Mouse (Mus musculus) gastrocnemius, adult 2 months (tissue): ENCODE measurements around the gene Gm49661. TPM values are rescaled to one million over a fixed set of nuclear protein-coding genes. Genes with fewer than 3 reads are reported as not detected.

ENCODE experiments used
- DNase-seq: peaks from one replicate; pipeline ENCODE4 v3.0.0; 2022
- H3K27ac ChIP-seq: fragments of 200-600 bp; 2 replicates; pipeline ENCODE4 v1.8.1; 2022; ENCODE audit warnings: mild to moderate bottlenecking
- H3K4me3 ChIP-seq: fragments of 200-600 bp; 2 replicates; pipeline ENCODE4 v1.8.1; 2022; ENCODE audit warnings: mild to moderate bottlenecking, moderate library complexity
- CTCF ChIP-seq: fragments of 200-600 bp; IDR thresholded peaks from 2 replicates; pipeline ENCODE4 v1.8.1; 2022; ENCODE audit warnings: antibody characterized with exemption, mild to moderate bottlenecking, moderate library complexity
- intact Hi-C: fragments of 180-260 bp; cut with DNase I; formaldehyde crosslinking; loops from one replicate; pipeline ENCODE4 v1.15.1; 2025
- total RNA-seq, 2 experiments: library from RNA; stranded (reverse); gene quantifications; 2 replicates each; pipeline ENCODE4 v1.2.3; 2021

Gene Gm49661
- total RNA-seq, 2 experiments from 2014 or later, result not detected

DNA sequence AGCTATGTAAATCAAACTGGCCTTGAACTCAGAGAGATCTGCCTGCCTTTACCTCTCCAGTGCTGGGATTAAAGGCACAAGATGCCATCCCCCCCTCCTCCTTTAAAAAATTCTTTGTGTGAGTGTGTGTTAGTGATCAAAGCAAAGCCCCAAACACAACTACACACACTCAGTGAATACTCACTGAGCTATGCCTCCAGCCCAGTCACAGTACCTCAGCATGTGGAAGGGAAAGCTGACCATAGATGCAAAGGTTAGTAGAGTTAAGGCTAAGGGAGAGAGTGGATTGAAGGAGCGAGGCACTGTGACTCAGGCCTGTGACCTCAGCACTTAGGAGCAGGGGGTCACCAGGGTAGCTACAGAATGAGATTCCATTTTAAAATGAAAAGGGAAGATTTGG, 3.8 kb upstream of the Gm49661 start:
- peak overlapping the region; percentile 70 for H3K27ac ChIP-seq

DNA sequence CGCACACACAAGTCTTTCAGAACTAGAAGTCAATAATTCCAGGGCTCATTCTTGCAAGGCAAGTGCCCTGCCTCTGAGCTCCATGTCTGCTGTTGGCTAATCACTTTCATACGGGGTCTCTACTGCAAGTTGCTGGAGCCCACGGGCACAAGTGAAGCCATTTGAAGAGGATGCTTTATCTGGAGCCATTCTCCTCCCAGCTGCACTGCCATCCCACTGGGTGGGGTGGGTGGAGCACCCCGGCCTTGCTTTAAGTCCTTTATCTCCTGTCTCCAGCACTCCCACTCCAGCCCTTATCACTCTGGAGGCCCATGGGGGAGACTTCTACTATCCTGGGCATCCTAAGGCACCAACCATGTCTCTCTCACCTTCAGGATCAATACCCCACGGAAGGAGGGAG, 1.7 kb upstream of the Gm49661 start:
- H3K27ac ChIP-seq, result no peak overlapping the region
- intact Hi-C loops, result loop anchor here (10.0 kb wide), 1 partner anchor 306 kb away; the partner anchor contains the start of gene Ier2
- DNase-seq, result no peak
- H3K4me3 ChIP-seq, result peak overlapping the region; percentile 81
- TF ChIP-seq CTCF, result no peak

More for the DNA sequence above, 3.8 kb upstream of the Gm49661 start:
- no peak for TF ChIP-seq CTCF
- H3K4me3 ChIP-seq, result no peak overlapping the region
- intact Hi-C loops, result loop anchor here (10.0 kb wide), 1 partner anchor 308 kb away; the partner anchor contains the start of gene Ier2
- DNase-seq, result no peak

DNA sequence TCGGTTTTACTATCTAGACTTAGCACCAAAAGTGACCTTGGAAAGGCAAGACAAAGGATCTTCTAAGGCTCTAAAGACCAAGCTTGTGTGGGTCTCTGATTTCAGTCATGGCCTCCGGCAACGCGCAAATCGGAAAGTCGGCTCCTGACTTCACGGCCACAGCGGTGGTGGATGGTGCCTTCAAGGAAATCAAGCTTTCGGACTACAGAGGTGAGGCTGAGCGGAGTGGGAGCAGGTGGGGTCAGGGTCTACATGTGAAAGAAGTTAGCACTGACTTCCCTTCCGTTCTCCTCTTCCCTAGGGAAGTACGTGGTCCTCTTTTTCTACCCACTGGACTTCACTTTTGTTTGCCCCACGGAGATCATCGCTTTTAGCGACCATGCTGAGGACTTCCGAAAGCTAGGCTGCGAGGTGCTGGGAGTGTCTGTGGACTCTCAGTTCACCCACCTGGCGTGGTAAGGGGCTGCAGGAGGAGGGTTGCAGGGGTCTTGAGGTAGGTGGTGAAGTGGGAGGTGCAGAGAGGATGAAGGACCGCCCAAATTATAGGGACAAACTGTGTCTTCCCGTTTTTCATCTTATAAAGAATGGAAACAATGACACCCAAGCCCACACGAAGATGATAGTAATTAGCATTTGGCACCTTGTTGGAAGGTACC, 1.0 kb upstream of the Gm49661 start:
- Histone ChIP-seq H3K4me3 (peak overlapping the region; percentile 81), H3K27ac (peak overlapping the region; percentile 94)
- intact Hi-C loops, result loop anchor here (10.0 kb wide), 1 partner anchor 305 kb away; the partner anchor contains the start of gene Ier2
- peak; percentile 30 for DNase-seq
- no peak for TF ChIP-seq CTCF

GRCm38 (mm10) chr8:84968650-84969049, 583 bp downstream of the Gm49661 start:
- no peak for TF ChIP-seq CTCF
- intact Hi-C loops, result loop anchor here (5.0 kb wide), 1 partner anchor 59 kb away; the partner anchor contains the start of genes Asna1 and Trir
- Histone ChIP-seq H3K4me3 (peak overlapping the region; percentile 81), H3K27ac (peak overlapping the region; percentile 94)
- no peak for DNase-seq

DNA sequence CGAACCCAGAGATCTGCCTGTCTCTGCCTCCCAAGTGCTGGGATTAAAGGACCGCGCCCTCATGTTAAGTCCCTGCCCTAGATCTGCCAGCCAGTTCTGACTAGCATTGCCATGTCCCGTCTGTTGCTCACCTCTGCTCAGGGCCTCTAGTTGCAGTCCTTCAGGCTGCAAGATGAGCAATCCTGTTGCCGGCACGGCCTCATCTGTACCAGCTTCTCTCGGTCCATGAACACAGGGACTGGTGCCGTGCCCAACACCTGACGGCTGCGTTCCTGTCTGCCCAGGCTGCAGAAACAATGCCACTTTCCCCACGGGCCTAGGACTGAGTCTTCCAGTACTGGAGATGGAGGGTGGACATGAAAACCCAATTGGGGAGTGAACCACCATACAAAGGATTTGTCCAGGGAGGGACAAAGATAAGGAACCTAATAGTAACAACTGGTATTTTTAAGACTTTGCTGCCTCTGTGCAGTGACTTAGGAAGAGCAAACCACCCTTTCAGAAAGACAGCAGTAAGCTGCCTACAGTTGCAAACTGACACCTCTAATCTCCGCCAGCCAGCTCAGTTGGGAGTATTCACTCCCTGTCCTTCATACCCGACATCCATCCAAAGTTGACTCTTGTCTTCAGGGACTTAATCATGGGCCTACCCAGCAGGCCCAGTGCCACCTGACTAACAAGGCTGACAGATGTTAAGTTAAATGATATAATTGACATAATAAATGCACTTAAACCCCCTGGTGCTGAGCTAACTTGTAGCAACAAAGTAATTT, 1.5 kb downstream of the Gm49661 start:
- intact Hi-C loops, result loop anchor here (5.0 kb wide), 1 partner anchor 60 kb away; the partner anchor contains the start of genes Asna1 and Trir
- Histone ChIP-seq H3K4me3 (no peak overlapping the region), H3K27ac (0 out of 2 replicates have a peak overlapping the region, but pooled peaks have one; percentile 16)
- TF ChIP-seq CTCF, result no peak
- peak; percentile 25 for DNase-seq

- no peak for DNase-seq
- Histone ChIP-seq H3K4me3 (no peak overlapping the region), H3K27ac (peak overlapping the region; percentile 81)
- intact Hi-C loops, result loop anchor here (5.0 kb wide), 1 partner anchor 61 kb away; the partner anchor contains the start of genes Asna1 and Trir
- no peak for TF ChIP-seq CTCF
These were observed 2.6 kb downstream of the Gm49661 start for GRCm38 (mm10) chr8:84966603-84967002.

DNA sequence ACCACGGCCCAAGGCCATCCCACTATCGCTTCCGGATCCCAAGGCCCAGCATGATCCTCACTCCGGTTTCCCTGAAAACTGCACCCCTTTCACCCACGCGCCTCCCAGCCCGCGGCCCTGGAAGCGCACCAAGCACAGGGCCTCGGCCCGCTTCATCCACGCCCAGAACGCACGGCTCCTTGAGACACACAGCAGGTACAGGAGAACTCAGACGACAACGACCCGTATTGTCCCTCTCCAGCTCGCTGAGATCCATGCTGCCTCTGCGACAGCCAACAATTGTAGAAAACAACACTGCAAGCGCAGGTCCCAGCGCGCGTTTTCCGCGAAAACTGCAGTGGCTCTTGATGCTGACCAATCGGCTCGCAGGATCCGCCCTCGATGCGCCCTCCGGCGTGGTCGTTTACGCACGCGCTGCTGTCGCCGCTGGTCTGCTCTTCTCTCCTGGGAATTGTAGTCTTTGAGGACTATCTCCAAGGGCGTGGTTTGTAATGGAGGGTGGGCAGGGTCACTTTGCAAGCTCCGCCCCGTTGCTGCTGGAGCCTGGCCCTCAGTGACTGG, 3.4 kb downstream of the Gm49661 start:
- H3K4me3 ChIP-seq, result peak overlapping the region; percentile 90
- intact Hi-C loops, result loop anchor here (5.0 kb wide), 1 partner anchor 61 kb away; the partner anchor contains the start of genes Asna1 and Trir
- TF ChIP-seq CTCF, result no peak
- peak overlapping the region; percentile 81 for H3K27ac ChIP-seq
- DNase-seq, result peak; percentile 95

- H3K4me3 ChIP-seq, result no peak overlapping the region
- no peak for DNase-seq
These were observed 5.3 kb downstream of the Gm49661 start for GRCm38 (mm10) chr8:84963952-84964351.

GRCm38 (mm10) chr8:84959811-84960210, 9.4 kb downstream of the Gm49661 start:
- Histone ChIP-seq H3K27ac (no peak overlapping the region), H3K4me3 (no peak overlapping the region)
- intact Hi-C loops, result no loop called here
- DNase-seq, result peak; percentile 29
- TF ChIP-seq CTCF, result no peak

More at GRCm38 (mm10) chr8:84963952-84964351, 5.3 kb downstream of the Gm49661 start:
- no peak for TF ChIP-seq CTCF
- intact Hi-C loops, result no loop called here
- no peak overlapping the region for H3K27ac ChIP-seq

DNA sequence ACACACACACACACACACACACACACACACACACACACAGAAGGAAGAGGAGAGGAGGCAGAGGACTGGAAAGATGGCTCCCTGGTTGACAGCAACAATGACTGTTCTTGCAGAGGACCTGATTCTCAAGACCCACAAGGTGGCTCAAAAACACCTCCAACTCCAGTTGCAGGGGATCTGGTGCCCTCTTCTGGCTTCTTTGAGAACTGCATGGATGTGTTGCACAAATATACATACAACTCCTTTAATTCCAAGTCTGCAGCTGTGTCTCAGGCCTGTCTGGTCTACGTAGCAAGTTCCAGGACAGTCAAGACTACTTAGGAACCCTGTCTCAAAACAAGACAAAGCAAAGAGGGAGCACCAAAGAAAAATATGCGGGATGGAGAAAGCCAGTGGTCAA, 12.5 kb downstream of the Gm49661 start:
- TF ChIP-seq CTCF, result peak; percentile 83
- intact Hi-C loops, result loop anchor here (2.0 kb wide), 1 partner anchor 28 kb away; no protein-coding TSS in a partner anchor
- peak; percentile 61 for DNase-seq
- Histone ChIP-seq H3K27ac (no peak overlapping the region), H3K4me3 (no peak overlapping the region)

DNA sequence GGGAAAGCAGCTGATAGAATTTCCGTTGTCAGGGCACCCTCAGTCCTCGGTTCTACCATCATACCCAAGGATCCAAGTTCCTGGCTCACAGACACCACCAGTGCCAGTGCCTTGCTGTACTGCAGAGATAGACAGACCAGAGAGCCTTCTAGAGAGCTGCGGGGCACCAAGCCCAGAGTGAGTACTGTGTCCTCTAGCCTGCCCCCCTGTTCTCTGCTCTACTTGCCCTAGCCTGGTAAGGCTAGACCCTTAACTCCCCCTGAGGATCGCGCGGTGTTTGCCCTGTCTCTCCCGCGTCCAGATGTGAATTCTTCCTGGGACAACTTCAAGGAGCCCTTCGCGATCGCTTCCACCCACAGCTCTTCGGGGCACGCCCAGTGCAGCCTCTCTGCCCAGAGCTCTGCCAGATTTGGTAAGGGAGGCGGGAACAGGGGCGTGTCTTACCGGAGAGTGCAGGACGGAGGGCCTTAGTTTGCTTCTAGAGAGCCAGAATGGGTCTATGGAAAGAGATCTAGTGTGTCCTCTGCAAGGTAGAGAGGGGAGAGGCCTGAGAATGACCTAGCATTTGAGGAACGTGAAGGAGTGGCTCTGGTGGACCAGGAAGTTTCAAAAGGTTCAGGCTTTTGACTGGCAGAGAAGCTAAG, 16.5 kb downstream of the Gm49661 start:
- H3K4me3 ChIP-seq, result peak overlapping the region; percentile 37
- TF ChIP-seq CTCF, result no peak
- no peak overlapping the region for H3K27ac ChIP-seq
- intact Hi-C loops, result no loop called here
- DNase-seq, result peak; percentile 69

GRCm38 (mm10) chr8:84949753-84950152, 19.5 kb downstream of the Gm49661 start:
- TF ChIP-seq CTCF, result no peak
- intact Hi-C loops, result no loop called here
- H3K4me3 ChIP-seq, result no peak overlapping the region
- no peak for DNase-seq
- H3K27ac ChIP-seq, result no peak overlapping the region

GRCm38 (mm10) chr8:84947241-84947545, 22.0 kb downstream of the Gm49661 start:
- DNase-seq, result no peak
- TF ChIP-seq CTCF, result no peak
- Histone ChIP-seq H3K27ac (no peak overlapping the region), H3K4me3 (no peak overlapping the region)
- intact Hi-C loops, result no loop called here
